Mouse (Mus musculus): ENCODE measurements around the gene Cpn2.

DNA sequence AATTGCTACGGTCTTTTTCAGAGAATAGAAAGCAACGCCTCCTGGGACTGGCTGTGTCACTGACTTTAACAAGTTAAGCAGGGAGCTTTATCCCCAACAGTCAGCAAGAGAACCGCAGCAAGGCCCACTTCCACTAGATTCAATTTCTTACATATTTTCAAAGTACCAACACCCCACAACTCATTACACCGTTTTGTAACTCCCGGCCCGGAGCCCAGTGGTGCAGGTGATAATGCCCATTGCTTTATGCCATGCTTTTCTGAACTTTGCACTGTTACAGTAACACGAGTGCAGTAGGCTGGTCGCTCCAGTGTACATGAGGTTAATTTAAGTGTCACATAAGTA is 42.8 kb upstream of the Cpn2 start:
- TF ChIP-seq CTCF (IDR thresholded peaks at IDR 0.05; ENCODE audit: low read depth, low read length) (no peak), POLR2AphosphoS5 (IDR thresholded peaks at IDR 0.05; ENCODE audit: insufficient replicate concordance, low read depth, low read length) (no peak), GATA1 (IDR thresholded peaks at IDR 0.05; ENCODE audit: borderline replicate concordance, low read length) (no peak), TAL1 (conservative IDR thresholded peaks at IDR 0.05; ENCODE audit: low read depth, low read length) (no peak), GATA2 (IDR thresholded peaks at IDR 0.05; ENCODE audit: borderline replicate concordance, low read depth, low read length) (no peak)
